Mouse (Mus musculus): ENCODE data around the gene Cep162.

Gene Cep162

DNA sequence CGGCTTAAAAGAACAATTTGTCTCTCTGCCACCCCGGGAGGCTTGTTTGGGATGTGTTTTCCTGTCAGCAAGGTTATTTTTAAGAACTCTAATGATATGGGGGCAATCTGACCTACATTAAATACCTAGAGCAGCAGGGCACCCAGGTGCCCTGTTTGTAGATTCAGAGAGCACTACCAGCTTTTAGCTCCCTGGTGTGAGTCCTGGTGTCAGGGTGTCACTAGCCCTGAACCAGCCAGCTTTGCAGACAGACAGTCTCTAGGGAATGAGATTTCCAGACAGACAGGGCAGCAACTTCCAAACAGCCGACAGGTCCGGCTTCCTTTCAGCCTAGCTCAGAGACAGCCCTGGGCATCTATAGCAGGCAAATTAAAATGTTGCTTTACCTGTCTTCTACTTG is 92.8 kb downstream of the Cep162 start:
- DNase-seq (ENCODE audit: low spot score in 2 of 2), result no peak

DNA sequence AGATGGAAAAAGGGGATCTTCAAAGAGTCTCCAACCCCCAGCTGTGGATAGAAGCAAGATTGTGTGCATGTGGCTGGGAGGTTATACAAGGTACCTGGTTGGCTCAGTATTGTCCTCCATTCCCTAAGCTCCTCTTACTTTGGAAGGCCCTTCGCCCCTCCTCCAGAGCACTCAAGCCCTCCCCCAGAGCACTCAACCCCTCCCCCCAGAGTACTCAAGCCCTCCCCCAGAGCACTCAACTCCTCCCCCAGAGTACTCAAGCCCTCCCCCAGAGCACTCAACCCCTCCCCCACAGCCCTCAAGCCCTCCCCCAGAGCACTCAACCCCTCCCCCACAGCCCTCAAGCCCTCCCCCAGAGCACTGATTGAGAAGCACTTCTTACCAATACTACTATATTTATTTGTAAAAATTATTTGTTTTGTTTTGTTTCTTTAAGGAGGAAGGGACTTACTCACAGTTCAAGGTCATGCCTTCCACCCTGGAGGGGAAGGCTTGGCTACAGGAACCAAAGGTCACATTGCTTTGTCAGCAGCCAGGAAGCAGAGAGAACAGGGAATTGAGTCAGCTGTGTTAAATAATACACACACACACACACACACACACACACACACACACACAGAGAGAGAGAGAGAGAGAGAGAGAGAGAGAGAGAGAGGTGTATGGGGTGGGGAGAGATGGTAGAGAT is 102.6 kb downstream of the Cep162 start:
- no peak for DNase-seq (ENCODE audit: low spot score in 2 of 2)

DNA sequence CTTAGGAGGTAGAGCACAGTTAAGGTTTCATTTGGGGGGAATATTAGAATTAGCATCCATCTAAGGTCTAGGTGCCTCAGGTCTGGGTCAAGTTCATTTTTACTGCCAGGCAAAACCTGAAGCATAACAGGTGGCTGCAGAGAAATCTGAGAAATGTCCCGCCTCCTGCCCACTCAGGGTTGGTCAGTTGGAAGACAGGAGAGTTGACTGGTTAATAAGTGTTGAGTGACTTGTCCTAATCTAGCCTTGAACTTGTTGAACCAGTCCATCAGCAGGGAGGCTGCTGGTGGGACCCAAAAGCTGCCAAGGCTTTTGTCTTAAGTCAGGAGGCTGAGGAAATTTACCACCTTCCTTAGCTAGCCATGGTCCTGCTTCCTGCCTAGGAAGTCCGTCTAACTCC is 107.4 kb downstream of the Cep162 start:
- no peak for DNase-seq (ENCODE audit: low spot score in 2 of 2)

GRCm38 (mm10) chr9:87146400-87146799 is 108.9 kb downstream of the Cep162 start:
- DNase-seq (ENCODE audit: low spot score in 2 of 2), result no peak

- DNase-seq (ENCODE audit: low spot score in 2 of 2), result no peak
Measured at GRCm38 (mm10) chr9:87145671-87146070, 109.7 kb downstream of the Cep162 start.

DNA sequence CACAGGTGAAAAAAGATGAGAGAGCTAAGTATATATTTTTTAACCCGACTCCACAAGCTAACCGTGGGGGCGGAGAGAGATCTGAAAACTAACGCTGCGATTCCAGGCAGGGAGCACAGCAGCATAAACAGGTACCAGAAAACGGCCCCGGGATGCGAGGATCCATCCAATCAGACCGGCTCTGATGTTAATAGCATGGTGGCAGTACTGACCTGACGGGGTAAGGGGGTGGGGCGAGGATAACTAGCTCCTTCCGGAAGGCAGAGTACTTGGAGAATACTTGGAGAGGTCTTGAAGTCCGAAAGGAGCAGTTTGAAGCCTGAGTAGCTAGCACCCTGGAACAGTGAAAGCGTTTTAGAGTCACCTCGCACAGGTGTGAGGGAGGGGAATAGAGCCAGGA is 110.2 kb downstream of the Cep162 start:
- no peak for DNase-seq (ENCODE audit: low spot score in 2 of 2)

GRCm38 (mm10) chr9:87144532-87144931 is 110.8 kb downstream of the Cep162 start:
- no peak for DNase-seq (ENCODE audit: low spot score in 2 of 2)

- no peak for DNase-seq (ENCODE audit: low spot score in 2 of 2)
Measured at GRCm38 (mm10) chr9:87144106-87144505, 111.2 kb downstream of the Cep162 start, which contains the start of gene Mrap2. TSS of gene Mrap2 (plus strand) at chr9:87144306.

DNA sequence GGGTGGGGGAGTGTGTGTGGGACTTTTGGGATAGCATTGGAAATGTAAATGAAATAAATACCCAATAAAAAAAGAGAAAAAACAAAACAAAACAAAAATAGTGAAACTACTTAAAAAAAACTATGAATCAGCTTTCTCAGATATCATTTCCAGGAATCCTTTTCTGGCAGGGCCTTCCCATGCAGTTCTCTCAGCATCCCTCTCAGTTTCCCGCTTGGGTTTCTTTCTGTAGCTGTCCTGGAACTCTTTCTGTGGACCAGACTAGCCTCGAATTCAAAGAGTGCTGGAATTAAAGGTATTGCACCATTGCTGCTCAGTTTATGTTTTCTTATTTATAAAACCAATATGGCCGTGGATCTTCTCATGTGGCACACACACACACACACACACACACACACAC is 112.3 kb downstream of the Cep162 start:
- DNase-seq (ENCODE audit: low spot score in 2 of 2), result no peak

Data from spleen, postnatal 14 days (tissue).